Mouse (Mus musculus) CH12.LX (cell line): ENCODE data around the gene Gm1043.

ENCODE experiments used
- CHD2 ChIP-seq: IDR thresholded peaks from 2 replicates; pipeline ENCODE4 v1.6.1; 2011; ENCODE audit warnings: low read length, improper control_type of control experiment
- CTCF ChIP-seq, 2 experiments: IDR thresholded peaks in 1 of 2; conservative IDR thresholded peaks in 1 of 2; 2 replicates each; pipeline ENCODE4 v1.5.1; 2011 to 2012; ENCODE audit warnings: low read depth in 2 of 2, low read length in 2 of 2, improper control_type of control experiment in 1 of 2, inconsistent platforms in 1 of 2, mild to moderate bottlenecking in 1 of 2, moderate library complexity in 1 of 2
- EP300 ChIP-seq: IDR thresholded peaks from 2 replicates; pipeline ENCODE4 v1.6.1; 2011; ENCODE audit warnings: low read length, improper control_type of control experiment
- JUND ChIP-seq: conservative IDR thresholded peaks from 2 replicates; pipeline ENCODE4 v1.6.1; 2011; ENCODE audit warnings: low read depth, low read length, improper control_type of control experiment
- MAZ ChIP-seq: IDR thresholded peaks from 2 replicates; pipeline ENCODE4 v1.6.1; 2012; ENCODE audit warnings: low read depth, mild to moderate bottlenecking, inconsistent platforms, low read length, improper control_type of control experiment, moderate library complexity
- NRF1 ChIP-seq: IDR thresholded peaks from 2 replicates; pipeline ENCODE4 v1.6.1; 2014; ENCODE audit warnings: low read depth, mild to moderate bottlenecking, inconsistent platforms, low read length, improper control_type of control experiment, moderate library complexity
- POLR2A ChIP-seq: IDR thresholded peaks from 2 replicates; pipeline ENCODE4 v1.6.1; 2011; ENCODE audit warnings: low read depth, mild to moderate bottlenecking, improper control_type of control experiment, low read length
- POLR2AphosphoS2 ChIP-seq: IDR thresholded peaks from 2 replicates; pipeline ENCODE4 v1.6.1; 2011; ENCODE audit warnings: low read depth, low read length, improper control_type of control experiment
- RCOR1 ChIP-seq: conservative IDR thresholded peaks from 2 replicates; pipeline ENCODE4 v1.6.1; 2012; ENCODE audit warnings: low read depth, mild to moderate bottlenecking, inconsistent platforms, low read length, improper control_type of control experiment
- TBP ChIP-seq: conservative IDR thresholded peaks from 2 replicates; pipeline ENCODE4 v1.6.1; 2011; ENCODE audit warnings: low read depth, low read length, improper control_type of control experiment
- TCF12 ChIP-seq: IDR thresholded peaks from 2 replicates; pipeline ENCODE4 v1.6.1; 2014; ENCODE audit warnings: low read depth, mild to moderate bottlenecking, inconsistent platforms, low read length, improper control_type of control experiment
- USF2 ChIP-seq: conservative IDR thresholded peaks from 2 replicates; pipeline ENCODE4 v1.6.1; 2011; ENCODE audit warnings: low read depth, low read length, improper control_type of control experiment
- ZNF384 ChIP-seq: IDR thresholded peaks from 2 replicates; pipeline ENCODE4 v1.6.1; 2012; ENCODE audit warnings: low read depth, low read length, improper control_type of control experiment, inconsistent platforms

- TF ChIP-seq CTCF (conservative IDR thresholded peaks at IDR 0.05 in 1 of 2, IDR thresholded peaks at IDR 0.05 in 1 of 2; ENCODE audit: low read depth in 2 of 2, low read length in 2 of 2) (no peak), POLR2AphosphoS2 (no peak), RCOR1 (no peak), NRF1 (no peak), EP300 (no peak), ZNF384 (no peak), MAZ (no peak), USF2 (no peak), POLR2A (no peak), CHD2 (no peak), JUND (no peak), TCF12 (no peak), TBP (no peak)
Measured at GRCm38 (mm10) chr5:37141745-37142144, 56.6 kb downstream of the Gm1043 start.
